Mouse (Mus musculus) small intestine, adult 2 months (tissue): ENCODE data around the gene Copg2. TPM values are rescaled to one million over a fixed set of nuclear protein-coding genes. Genes with fewer than 3 reads are reported as not detected.

Experiments used
- H3K27ac ChIP-seq: fragments of 200-500 bp; 2 replicates; pipeline ENCODE4 v1.5.1; 2012; ENCODE audit warnings: low read depth, low read length, control low read depth, inconsistent platforms; ENCODE audit not compliant: insufficient read depth
- H3K27me3 ChIP-seq: fragments of 200-500 bp; 2 replicates; pipeline ENCODE4 v1.6.1; 2012; ENCODE audit warnings: mild to moderate bottlenecking, moderate library complexity, low read length, inconsistent platforms; ENCODE audit not compliant: control insufficient read depth, insufficient read depth
- H3K36me3 ChIP-seq: fragments of 200-500 bp; 2 replicates; pipeline ENCODE4 v1.6.1; 2012; ENCODE audit warnings: mild to moderate bottlenecking, low read length, control low read depth, inconsistent platforms; ENCODE audit not compliant: control insufficient read depth, insufficient read depth
- H3K4me1 ChIP-seq: fragments of 200-500 bp; 2 replicates; pipeline ENCODE4 v1.6.1; 2012; ENCODE audit warnings: low read length, inconsistent platforms, mixed read lengths; ENCODE audit not compliant: control insufficient read depth, insufficient read depth, insufficient read length
- H3K4me3 ChIP-seq: fragments of 200-500 bp; 2 replicates; pipeline ENCODE4 v1.5.1; 2012; ENCODE audit warnings: low read depth, mild to moderate bottlenecking, control low read depth, inconsistent platforms, low read length, moderate library complexity
- CTCF ChIP-seq: fragments of 200-500 bp; IDR thresholded peaks from 2 replicates; pipeline ENCODE4 v1.5.1; 2012; ENCODE audit warnings: low read depth, mild to moderate bottlenecking, control low read depth, inconsistent platforms, low read length, moderate library complexity, mixed read lengths; ENCODE audit not compliant: insufficient replicate concordance, insufficient read length; ENCODE audit errors: extremely low read depth
- POLR2A ChIP-seq: fragments of 200-500 bp; IDR thresholded peaks from 2 replicates; pipeline ENCODE4 v1.6.1; 2012; ENCODE audit warnings: low read depth, mild to moderate bottlenecking, control low read depth, inconsistent platforms, low read length, moderate library complexity
- WGBS: fragments of 180-500 bp; shearing (Covaris S2); methylation state at CpG from one replicate; pipeline ENCODE4 v1.1.7; 2018; 5-methylcytosine and 5-hydroxymethylcytosine counted together
- polyA plus RNA-seq: library from polyadenylated mRNA; depleted of rRNA; stranded (reverse); fragments of >200 nt; gene quantifications from 2 replicates; pipeline ENCODE4 v1.2.3, GENCODE M21; 2012

The Copg2 gene
- polyA plus RNA-seq, 1 experiment: 3.1 TPM

DNA sequence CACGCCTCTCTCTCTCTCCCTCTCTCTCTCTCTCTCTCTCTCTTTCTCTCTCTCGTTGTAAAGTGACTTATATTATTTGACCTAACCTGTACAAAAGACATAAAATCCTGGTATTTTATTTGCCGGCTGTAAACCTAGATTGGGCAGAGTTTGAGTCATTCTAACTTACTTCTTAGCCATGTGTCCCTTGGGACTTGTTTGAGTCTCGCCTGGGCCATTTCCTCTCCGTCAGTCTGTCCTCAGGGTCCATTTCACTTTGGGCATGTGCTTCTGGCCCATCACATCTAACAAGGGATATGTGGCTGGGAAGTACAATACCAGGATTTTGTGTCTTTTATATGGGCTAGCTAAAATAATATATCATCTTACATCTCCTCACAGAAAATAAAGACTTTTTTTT, 8.3 kb upstream of the Copg2 start:
- no peak overlapping the region for H3K27ac ChIP-seq
- WGBS: 76% methylated on average over 5 of the region's 5 CpGs
- TF ChIP-seq CTCF (no peak), POLR2A (no peak)

DNA sequence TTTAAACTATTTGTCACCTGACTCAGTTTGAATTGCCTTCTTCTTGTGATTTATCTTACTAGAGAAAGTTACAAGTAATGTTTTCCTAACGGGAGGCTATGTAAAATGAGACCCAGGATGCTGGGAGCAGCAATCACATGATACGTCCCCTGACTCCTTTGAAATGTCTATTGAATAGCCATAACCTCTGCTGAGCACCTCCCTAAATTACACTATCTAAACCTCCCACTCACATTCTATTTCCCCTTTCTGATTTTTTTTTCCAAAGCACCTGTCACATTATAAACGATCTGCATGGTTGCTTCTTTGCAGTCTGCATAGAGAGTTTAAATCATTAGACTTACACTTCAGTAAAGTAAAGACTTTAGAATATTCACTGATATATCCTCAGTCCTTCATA, 7.4 kb upstream of the Copg2 start:
- 40% methylated on average over 3 of the region's 3 CpGs for WGBS
- Histone ChIP-seq H3K4me1 (no peaks in the 10 kb centered on the region), H3K27ac (no peak overlapping the region), H3K27me3 (no peaks in the 10 kb centered on the region), H3K36me3 (no peaks in the 10 kb centered on the region), H3K4me3 (no peak overlapping the region)
- TF ChIP-seq CTCF: no peak
- no peak for TF ChIP-seq POLR2A

More for the DNA sequence above, 8.3 kb upstream of the Copg2 start:
- Histone ChIP-seq H3K36me3 (no peaks in the 10 kb centered on the region), H3K4me3 (no peak overlapping the region), H3K4me1 (no peaks in the 10 kb centered on the region), H3K27me3 (no peaks in the 10 kb centered on the region)

DNA sequence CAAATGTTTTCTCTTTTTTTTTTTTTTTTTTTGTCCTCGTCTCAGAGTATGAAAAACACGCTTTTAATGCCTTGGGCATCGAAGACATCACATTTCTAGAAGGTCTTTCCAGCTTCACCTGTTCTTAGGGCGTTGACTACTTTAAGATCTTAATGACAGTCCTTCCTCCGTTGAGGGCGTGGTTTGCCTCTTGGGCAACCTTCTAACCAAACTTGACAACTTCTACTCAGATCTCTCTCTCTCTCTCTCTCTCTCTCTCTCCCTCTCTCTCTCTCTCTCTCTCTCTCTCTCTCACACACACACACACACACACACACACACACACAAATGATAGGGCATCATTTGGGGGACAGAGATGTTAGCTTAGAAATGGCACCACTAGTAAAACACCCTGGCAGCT, 926 bp upstream of the Copg2 start:
- TF ChIP-seq POLR2A: no peak
- no peak for TF ChIP-seq CTCF
- Histone ChIP-seq H3K4me3 (no peak overlapping the region), H3K27ac (no peak overlapping the region), H3K27me3 (no peaks in the 10 kb centered on the region), H3K36me3 (0 out of 2 replicates have a peak, but pooled peaks cover 2% of the 10 kb centered on the region), H3K4me1 (peaks cover 2% of the 10 kb centered on the region; the same call in 1 of the 2 replicates)
- 28% methylated on average over 6 of the region's 6 CpGs for WGBS

GRCm38 (mm10) chr6:30896986-30897327, 363 bp upstream of the Copg2 start:
- TF ChIP-seq CTCF: no peak
- no peak for TF ChIP-seq POLR2A
- 0 out of 2 replicates have a peak, but pooled peaks cover 2% of the 10 kb centered on the region for H3K36me3 ChIP-seq
- no peak overlapping the region for H3K27ac ChIP-seq
- peak overlapping the region; percentile 96 for H3K4me3 ChIP-seq
- WGBS: 19% methylated on average over 8 of the region's 8 CpGs
- H3K27me3 ChIP-seq: no peaks in the 10 kb centered on the region
- peaks cover 2% of the 10 kb centered on the region; the same call in 1 of the 2 replicates for H3K4me1 ChIP-seq

- Histone ChIP-seq H3K27ac (no peak overlapping the region), H3K4me1 (peaks cover 2% of the 10 kb centered on the region; the same call in 1 of the 2 replicates), H3K4me3 (peak overlapping the region; percentile 96), H3K36me3 (peaks cover 6% of the 10 kb centered on the region; the same call in 1 of the 2 replicates), H3K27me3 (no peaks in the 10 kb centered on the region)
- 30% methylated on average over 3 of the region's 3 CpGs for WGBS
- TF ChIP-seq CTCF (no peak), POLR2A (no peak)
Measured at GRCm38 (mm10) chr6:30895819-30896194, 787 bp downstream of the Copg2 start.

DNA sequence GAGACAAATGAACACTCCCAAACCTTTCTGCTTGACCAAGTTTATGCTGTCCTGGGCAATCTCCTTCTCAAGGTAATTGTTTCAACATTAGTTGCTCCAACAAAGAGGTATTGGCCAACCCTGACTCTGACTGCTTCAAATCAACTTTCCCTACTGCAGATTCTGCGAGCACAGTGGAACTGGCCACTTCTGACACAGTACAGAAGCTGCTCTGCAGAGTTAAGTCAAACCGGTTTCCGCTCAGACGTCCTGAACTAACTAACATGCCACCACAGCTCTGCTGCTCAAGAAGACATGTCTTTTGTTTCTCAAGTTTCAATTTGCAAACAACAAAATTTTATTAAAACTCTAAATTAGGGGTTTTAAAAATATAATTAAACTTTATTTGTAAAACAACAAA, 3.5 kb downstream of the Copg2 start:
- WGBS: 84% methylated on average over 4 of the region's 4 CpGs
- H3K27me3 ChIP-seq: no peaks in the 10 kb centered on the region
- no peak for TF ChIP-seq POLR2A
- peaks cover 2% of the 10 kb centered on the region; the same call in 1 of the 2 replicates for H3K4me1 ChIP-seq
- peaks cover 13% of the 10 kb centered on the region for H3K36me3 ChIP-seq
- H3K4me3 ChIP-seq: no peak overlapping the region
- H3K27ac ChIP-seq: no peak overlapping the region

- Histone ChIP-seq H3K4me1 (no peaks in the 10 kb centered on the region), H3K27ac (no peak overlapping the region), H3K4me3 (no peak overlapping the region), H3K36me3 (peaks cover 16% of the 10 kb centered on the region), H3K27me3 (no peaks in the 10 kb centered on the region)
- TF ChIP-seq POLR2A (no peak), CTCF (no peak)
Measured at GRCm38 (mm10) chr6:30891761-30892160, 4.8 kb downstream of the Copg2 start.

- Histone ChIP-seq H3K27ac (no peak overlapping the region), H3K4me1 (no peaks in the 10 kb centered on the region), H3K27me3 (no peaks in the 10 kb centered on the region), H3K4me3 (no peak overlapping the region), H3K36me3 (peaks cover 20% of the 10 kb centered on the region)
- TF ChIP-seq POLR2A: no peak
- TF ChIP-seq CTCF: no peak
- 80% methylated on average over 3 of the region's 3 CpGs for WGBS
Measured at GRCm38 (mm10) chr6:30884856-30885255, 11.7 kb downstream of the Copg2 start.
